Mouse (Mus musculus): ENCODE data around the gene Cyld. TPM values are rescaled to one million over a fixed set of nuclear protein-coding genes. Genes with fewer than 3 reads are reported as not detected.

The Cyld gene
- polyA plus RNA-seq, 1 experiment from 2014 or later = 14.4 TPM

DNA sequence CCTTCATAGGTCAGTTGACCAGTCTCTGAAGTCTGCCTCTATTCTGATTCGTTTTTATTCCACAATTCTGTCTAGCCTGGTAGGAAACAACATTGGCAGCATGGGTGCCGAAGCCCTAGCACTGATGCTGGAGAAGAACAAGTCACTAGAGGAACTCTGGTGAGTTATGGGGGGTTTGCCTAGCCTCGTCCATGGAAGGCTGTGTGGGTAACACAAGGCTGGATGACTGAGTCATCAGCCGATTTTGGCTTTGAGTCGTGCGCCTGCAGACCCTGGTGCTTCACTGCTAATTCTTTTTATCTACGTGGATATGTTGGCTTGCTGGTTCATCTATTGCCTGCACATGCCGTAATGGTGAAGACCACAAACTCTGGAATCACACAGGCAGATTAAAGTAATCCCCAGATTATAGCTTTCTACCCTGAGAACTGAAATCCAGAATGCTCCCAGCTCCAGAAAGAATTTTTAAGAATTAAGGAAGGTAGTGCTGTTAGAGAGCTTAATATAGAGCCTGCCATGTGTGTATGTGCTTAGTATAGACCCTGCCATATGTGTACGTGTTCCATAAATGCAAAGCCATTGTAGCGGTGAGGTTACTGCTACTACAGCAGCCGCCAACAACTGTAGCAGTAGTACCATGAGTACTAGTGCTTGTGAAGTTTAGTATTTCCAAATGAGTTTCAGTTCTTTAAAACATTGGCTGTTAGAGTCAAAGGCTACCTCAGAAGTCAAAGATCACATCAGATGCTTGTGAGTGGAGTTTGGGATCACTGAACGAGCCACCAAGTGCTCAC lies 21.3 kb upstream of the Cyld start:
- H3K27me3 ChIP-seq (ENCODE audit: insufficient read depth, low read length) = no peaks in the 10 kb centered on the region
- no peaks in the 10 kb centered on the region for H3K9me3 ChIP-seq (ENCODE audit: low read depth, low read length)
- H3K4me3 ChIP-seq (ENCODE audit: low read depth, low read length) = no peak overlapping the region
- no peak for TF ChIP-seq CTCF (IDR thresholded peaks at IDR 0.05; ENCODE audit: low read depth)
- no peaks in the 10 kb centered on the region for H3K36me3 ChIP-seq (ENCODE audit: insufficient read depth)
- WGBS = 80% methylated on average over 12 of the region's 12 CpGs
- no peak overlapping the region for H3K9ac ChIP-seq
- no peaks in the 10 kb centered on the region for H3K4me1 ChIP-seq (ENCODE audit: insufficient read depth)
- no peak for DNase-seq
- no peak for ATAC-seq (ENCODE audit: insufficient read depth)
- H3K27ac ChIP-seq (ENCODE audit: low read depth) = no peak overlapping the region
- no peak overlapping the region for H3K4me2 ChIP-seq

GRCm38 (mm10) chr8:88677071-88677470 lies 19.8 kb upstream of the Cyld start:
- H3K36me3 ChIP-seq (ENCODE audit: insufficient read depth) = no peaks in the 10 kb centered on the region
- no peaks in the 10 kb centered on the region for H3K4me1 ChIP-seq (ENCODE audit: insufficient read depth)
- no peak for ATAC-seq (ENCODE audit: insufficient read depth)
- no peaks in the 10 kb centered on the region for H3K27me3 ChIP-seq (ENCODE audit: insufficient read depth, low read length)
- no peak overlapping the region for H3K4me2 ChIP-seq
- WGBS = 79% methylated on average over 8 of the region's 8 CpGs
- no peak for TF ChIP-seq CTCF (IDR thresholded peaks at IDR 0.05; ENCODE audit: low read depth)
- DNase-seq = no peak
- H3K9me3 ChIP-seq (ENCODE audit: low read depth, low read length) = no peaks in the 10 kb centered on the region
- no peak overlapping the region for H3K4me3 ChIP-seq (ENCODE audit: low read depth, low read length)
- H3K27ac ChIP-seq (ENCODE audit: low read depth) = no peak overlapping the region
- H3K9ac ChIP-seq = no peak overlapping the region

GRCm38 (mm10) chr8:88680566-88680965 lies 16.3 kb upstream of the Cyld start:
- no peaks in the 10 kb centered on the region for H3K9me3 ChIP-seq (ENCODE audit: low read depth, low read length)
- H3K36me3 ChIP-seq (ENCODE audit: insufficient read depth) = no peaks in the 10 kb centered on the region
- no peak overlapping the region for H3K4me3 ChIP-seq (ENCODE audit: low read depth, low read length)
- H3K27me3 ChIP-seq (ENCODE audit: insufficient read depth, low read length) = no peaks in the 10 kb centered on the region
- no peak for DNase-seq
- TF ChIP-seq CTCF (IDR thresholded peaks at IDR 0.05; ENCODE audit: low read depth) = no peak
- no peaks in the 10 kb centered on the region; the same call in 1 of the 2 replicates for H3K4me1 ChIP-seq (ENCODE audit: insufficient read depth)
- H3K27ac ChIP-seq (ENCODE audit: low read depth) = no peak overlapping the region
- no peak overlapping the region for H3K4me2 ChIP-seq
- 93% methylated on average over 2 of the region's 2 CpGs for WGBS
- H3K9ac ChIP-seq = no peak overlapping the region
- ATAC-seq (ENCODE audit: insufficient read depth) = no peak

DNA sequence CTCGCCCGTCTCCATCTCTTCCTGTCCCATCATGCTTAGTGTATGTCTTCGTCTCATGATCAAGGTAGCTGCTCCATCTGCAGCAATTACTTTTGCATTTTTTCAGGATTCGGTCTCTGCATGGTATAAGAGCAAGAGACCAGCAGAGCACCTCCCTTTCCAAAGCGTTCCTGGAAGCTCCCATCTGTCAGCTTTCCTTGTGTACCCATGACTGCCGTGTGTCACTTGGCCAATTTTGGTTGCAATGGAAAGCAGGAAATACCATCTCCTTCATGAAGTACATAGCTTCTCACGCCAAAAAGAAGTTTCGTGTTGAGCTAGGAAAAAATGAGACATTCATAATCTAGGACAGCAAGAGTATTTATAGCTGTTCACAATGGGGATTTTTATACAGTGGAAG lies 15.8 kb upstream of the Cyld start:
- Histone ChIP-seq H3K4me1 (ENCODE audit: insufficient read depth) (no peaks in the 10 kb centered on the region; the same call in none of the 2 replicates), H3K4me2 (no peak overlapping the region), H3K4me3 (ENCODE audit: low read depth, low read length) (no peak overlapping the region), H3K36me3 (ENCODE audit: insufficient read depth) (no peaks in the 10 kb centered on the region), H3K27me3 (ENCODE audit: insufficient read depth, low read length) (no peaks in the 10 kb centered on the region), H3K27ac (ENCODE audit: low read depth) (no peak overlapping the region), H3K9ac (no peak overlapping the region), H3K9me3 (ENCODE audit: low read depth, low read length) (no peaks in the 10 kb centered on the region)
- TF ChIP-seq CTCF (IDR thresholded peaks at IDR 0.05; ENCODE audit: low read depth) = no peak
- no peak for DNase-seq
- no peak for ATAC-seq (ENCODE audit: insufficient read depth)
- 82% methylated on average over 8 of the region's 8 CpGs for WGBS

- H3K4me2 ChIP-seq = no peak overlapping the region
- H3K4me1 ChIP-seq (ENCODE audit: insufficient read depth) = peaks cover 8% of the 10 kb centered on the region
- no peak for TF ChIP-seq CTCF (IDR thresholded peaks at IDR 0.05; ENCODE audit: low read depth)
- H3K4me3 ChIP-seq (ENCODE audit: low read depth, low read length) = no peak overlapping the region
- WGBS = 68% methylated on average over 7 of the region's 7 CpGs
- no peaks in the 10 kb centered on the region for H3K9me3 ChIP-seq (ENCODE audit: low read depth, low read length)
- no peak overlapping the region for H3K9ac ChIP-seq
- H3K27me3 ChIP-seq (ENCODE audit: insufficient read depth, low read length) = no peaks in the 10 kb centered on the region
- no peaks in the 10 kb centered on the region for H3K36me3 ChIP-seq (ENCODE audit: insufficient read depth)
- DNase-seq (peak; percentile 49), ATAC-seq (ENCODE audit: insufficient read depth) (no peak)
- no peak overlapping the region for H3K27ac ChIP-seq (ENCODE audit: low read depth)
Observed at GRCm38 (mm10) chr8:88683656-88684289, 13.1 kb upstream of the Cyld start.

DNA sequence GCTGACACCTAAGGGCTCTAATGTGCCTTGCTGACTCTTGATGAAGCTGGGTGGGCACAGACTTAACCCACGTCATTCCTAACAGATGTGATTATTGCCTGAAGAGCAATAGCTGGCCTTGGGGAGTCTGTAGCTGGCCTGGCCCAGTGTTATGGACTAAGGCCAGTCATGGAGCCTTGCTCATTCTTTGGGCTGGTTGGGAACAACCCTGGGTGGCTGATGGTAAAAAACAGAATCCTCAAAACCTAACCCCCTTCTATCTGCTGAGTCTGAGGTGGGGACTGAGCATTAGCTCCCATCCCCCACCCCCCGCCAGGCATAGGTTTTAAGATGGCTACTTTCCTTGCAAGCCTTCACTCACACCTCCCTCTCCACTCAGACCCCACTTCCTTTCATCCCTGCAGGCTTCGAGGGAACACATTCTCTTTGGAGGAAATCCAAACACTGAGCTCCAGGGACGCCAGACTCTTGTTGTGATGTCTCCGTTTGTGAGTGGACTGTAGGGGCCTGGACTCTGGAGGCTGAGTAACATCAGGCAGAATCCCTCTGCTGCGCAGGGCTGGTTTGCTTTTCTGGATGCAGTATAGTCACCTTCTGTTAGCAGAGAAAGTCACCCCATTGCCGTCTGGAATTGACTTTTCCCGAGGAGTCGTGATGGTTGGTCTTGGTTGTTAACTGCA lies 10.5 kb upstream of the Cyld start:
- ATAC-seq (ENCODE audit: insufficient read depth) = peak; percentile 66; the same call in 1 of the 2 replicates
- Histone ChIP-seq H3K27me3 (ENCODE audit: insufficient read depth, low read length) (no peaks in the 10 kb centered on the region), H3K27ac (ENCODE audit: low read depth) (peak overlapping the region; percentile 48), H3K36me3 (ENCODE audit: insufficient read depth) (no peaks in the 10 kb centered on the region), H3K4me1 (ENCODE audit: insufficient read depth) (peaks cover 8% of the 10 kb centered on the region), H3K4me2 (no peak overlapping the region), H3K9ac (no peak overlapping the region), H3K9me3 (ENCODE audit: low read depth, low read length) (no peaks in the 10 kb centered on the region), H3K4me3 (ENCODE audit: low read depth, low read length) (no peak overlapping the region)
- 32% methylated on average over 9 of the region's 9 CpGs for WGBS
- DNase-seq = peak; percentile 72
- no peak for TF ChIP-seq CTCF (IDR thresholded peaks at IDR 0.05; ENCODE audit: low read depth)

GRCm38 (mm10) chr8:88686906-88687235 lies 10.0 kb upstream of the Cyld start:
- Histone ChIP-seq H3K9ac (no peak overlapping the region), H3K27ac (ENCODE audit: low read depth) (peak overlapping the region; percentile 48), H3K36me3 (ENCODE audit: insufficient read depth) (no peaks in the 10 kb centered on the region), H3K4me3 (ENCODE audit: low read depth, low read length) (no peak overlapping the region), H3K27me3 (ENCODE audit: insufficient read depth, low read length) (no peaks in the 10 kb centered on the region), H3K9me3 (ENCODE audit: low read depth, low read length) (no peaks in the 10 kb centered on the region), H3K4me1 (ENCODE audit: insufficient read depth) (peaks cover 8% of the 10 kb centered on the region), H3K4me2 (no peak overlapping the region)
- TF ChIP-seq CTCF (IDR thresholded peaks at IDR 0.05; ENCODE audit: low read depth) = no peak
- ATAC-seq (ENCODE audit: insufficient read depth) (no peak), DNase-seq (no peak)
- WGBS = 67% methylated on average over 8 of the region's 8 CpGs
